Mouse (Mus musculus): Measurements from ENCODE around the gene Clps. TPM values are rescaled to one million over a fixed set of nuclear protein-coding genes. Genes with fewer than 3 reads are reported as not detected.
A peak's percentile ranks its signal among the peaks of the same experiment; 100 is the strongest.

The Clps gene
- total RNA-seq, 1 experiment = 2.9 TPM

DNA sequence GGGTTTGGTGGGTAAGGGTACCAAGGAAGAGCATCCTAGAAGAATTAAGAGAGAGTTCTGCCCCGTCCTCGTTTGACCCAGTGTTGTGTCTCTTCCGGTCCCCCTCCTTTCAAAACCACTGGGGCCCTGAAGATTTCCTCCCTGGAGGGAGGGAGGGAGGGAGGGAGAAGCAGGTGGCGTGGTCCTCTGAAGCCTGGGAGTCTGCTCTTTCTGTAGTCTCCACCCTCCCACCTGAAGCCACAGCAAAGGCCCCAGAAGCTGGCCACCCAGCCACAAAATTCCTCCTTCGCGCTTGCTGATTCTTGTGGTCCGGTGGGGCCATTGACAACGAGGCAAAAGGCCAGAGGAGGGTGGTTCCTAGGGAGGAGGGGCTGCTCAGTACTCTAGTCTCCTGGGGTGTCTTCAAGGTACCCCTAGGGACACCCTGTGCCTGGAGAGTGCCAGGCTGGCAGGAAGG lies 41.9 kb downstream of the Clps start:
- H3K9me3 ChIP-seq (ENCODE audit: control insufficient read depth, insufficient read depth, low read depth, low read length) = no peaks in the 10 kb centered on the region
- peak overlapping the region; percentile 80 for H3K9ac ChIP-seq (ENCODE audit: insufficient read depth, low read depth, low read length, poor library complexity, severe bottlenecking)
- H3K27ac ChIP-seq (ENCODE audit: insufficient read depth, low read depth, low read length, poor library complexity, severe bottlenecking) = no peak overlapping the region
- in situ Hi-C loops (cut with MboI; ENCODE audit: low sequenced_read_pairs in 2 of 2, unreplicated experiment in 2 of 2) = no loop called here
- H3K36me3 ChIP-seq (ENCODE audit: control insufficient read depth, insufficient read depth, low read length, poor library complexity, severe bottlenecking) = no peaks in the 10 kb centered on the region
- H3K4me3 ChIP-seq (ENCODE audit: insufficient read depth in 1 of 2, low read depth in 1 of 2, low read length in 2 of 2, poor library complexity in 1 of 2, severe bottlenecking in 1 of 2) = peak overlapping the region; percentile 82 to 86
- DNase-seq (ENCODE audit: low read depth, low spot score) = no peak
- no peak for TF ChIP-seq HCFC1 (IDR thresholded peaks at IDR 0.05; ENCODE audit: borderline replicate concordance, insufficient read depth, low read length)
- no peak for TF ChIP-seq MAFK (IDR thresholded peaks at IDR 0.05; ENCODE audit: insufficient read depth, low read depth, low read length)
- no peak for TF ChIP-seq ZC3H11A (IDR thresholded peaks at IDR 0.05; ENCODE audit: borderline replicate concordance, low read depth, low read length)
- no peak for TF ChIP-seq ZNF384 (IDR thresholded peaks at IDR 0.05; ENCODE audit: low read depth, low read length)
- TF ChIP-seq CHD2 (IDR thresholded peaks at IDR 0.05; ENCODE audit: low read depth, low read length) = no peak
- peaks cover 4 to 19% of the 10 kb centered on the region in 2 experiments; a peak in 3 of 4 replicates for H3K4me1 ChIP-seq (ENCODE audit: control insufficient read depth in 2 of 2, insufficient read depth in 2 of 2, low read length in 2 of 2, poor library complexity in 1 of 2)

DNA sequence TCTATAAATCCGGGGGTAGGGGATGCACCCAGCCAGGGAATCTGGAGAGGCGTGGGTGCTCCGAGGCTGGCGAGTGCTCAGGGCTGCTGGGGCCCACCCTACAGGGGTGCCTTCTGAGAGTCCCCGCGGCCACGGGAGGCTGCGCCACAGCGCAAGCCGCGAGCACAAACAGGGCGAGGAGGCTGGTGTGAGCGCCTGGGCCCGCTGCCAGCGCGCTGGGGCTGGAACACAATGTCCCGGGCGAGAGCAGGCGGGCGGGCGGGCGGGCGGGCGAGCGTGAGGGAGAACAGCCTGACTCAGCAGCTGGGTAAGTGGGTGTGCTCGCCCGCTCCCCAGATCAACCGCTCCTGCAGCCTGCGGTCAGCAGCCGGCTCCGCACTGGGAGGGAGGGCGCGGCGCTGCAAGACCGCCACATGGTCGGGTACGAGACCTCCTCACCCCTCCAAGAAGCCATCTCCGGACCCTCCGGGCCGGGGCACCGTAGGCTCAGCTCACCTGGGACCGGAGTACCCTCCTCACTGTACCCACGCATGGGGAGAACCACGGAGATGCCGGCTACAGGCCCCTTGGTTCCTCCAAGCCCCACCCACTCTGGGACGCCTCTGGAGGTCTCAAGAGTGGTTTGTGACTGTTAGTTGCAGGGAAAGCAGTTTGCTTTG lies 42.5 kb downstream of the Clps start:
- DNase-seq (ENCODE audit: low read depth, low spot score) = no peak
- H3K4me3 ChIP-seq (ENCODE audit: insufficient read depth in 1 of 2, low read depth in 1 of 2, low read length in 2 of 2, poor library complexity in 1 of 2, severe bottlenecking in 1 of 2) = peak overlapping the region; percentile 82 to 86
- in situ Hi-C loops (cut with MboI; ENCODE audit: low sequenced_read_pairs in 2 of 2, unreplicated experiment in 2 of 2) = no loop called here
- H3K4me1 ChIP-seq (ENCODE audit: control insufficient read depth in 2 of 2, insufficient read depth in 2 of 2, low read length in 2 of 2, poor library complexity in 1 of 2) = peaks cover 4 to 19% of the 10 kb centered on the region in 2 experiments; a peak in 3 of 4 replicates
- peak overlapping the region; percentile 80 for H3K9ac ChIP-seq (ENCODE audit: insufficient read depth, low read depth, low read length, poor library complexity, severe bottlenecking)
- TF ChIP-seq ZNF384 (IDR thresholded peaks at IDR 0.05; ENCODE audit: low read depth, low read length) (no peak), CHD2 (IDR thresholded peaks at IDR 0.05; ENCODE audit: low read depth, low read length) (no peak), MAFK (IDR thresholded peaks at IDR 0.05; ENCODE audit: insufficient read depth, low read depth, low read length) (peak; percentile 50; the same call in 1 of the 2 replicates)
- H3K9me3 ChIP-seq (ENCODE audit: control insufficient read depth, insufficient read depth, low read depth, low read length) = no peaks in the 10 kb centered on the region
- H3K36me3 ChIP-seq (ENCODE audit: control insufficient read depth, insufficient read depth, low read length, poor library complexity, severe bottlenecking) = no peaks in the 10 kb centered on the region
- no peak overlapping the region; the same call in 1 of the 2 replicates for H3K27ac ChIP-seq (ENCODE audit: insufficient read depth, low read depth, low read length, poor library complexity, severe bottlenecking)

DNA sequence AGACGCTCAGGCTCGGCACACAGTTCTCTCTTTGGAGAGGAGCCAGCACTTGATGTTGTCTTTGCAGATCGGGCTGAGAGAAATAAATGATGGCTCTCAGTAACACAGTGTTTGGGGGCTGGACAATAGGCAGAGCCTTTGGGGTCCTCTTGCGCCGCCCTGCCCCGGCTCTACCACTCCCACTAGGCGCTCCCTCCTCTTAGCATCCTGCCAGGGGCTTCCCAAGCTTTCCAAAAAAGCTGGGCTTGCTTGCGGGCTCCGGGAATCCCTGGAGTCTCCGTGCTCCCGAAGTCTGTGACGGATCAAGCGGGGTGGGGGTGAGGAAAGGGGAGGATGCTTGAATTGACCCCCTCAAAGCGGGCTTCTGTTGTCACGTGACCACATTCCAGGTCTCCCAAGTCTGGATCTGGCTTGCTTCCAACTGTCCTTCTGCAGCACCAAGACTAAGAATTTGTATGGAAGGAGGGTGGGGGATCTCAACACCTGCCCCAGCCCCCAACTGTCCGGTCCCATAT lies 43.1 kb downstream of the Clps start, which contains the start of gene Fkbp5:
Gene Fkbp5 (minus strand): TSS at position 87 of the 515 bp plus-strand sequence.
- Histone ChIP-seq H3K4me3 (ENCODE audit: insufficient read depth in 1 of 2, low read depth in 1 of 2, low read length in 2 of 2, poor library complexity in 1 of 2, severe bottlenecking in 1 of 2) (peak within 1 kb of the TSS; percentile 82 to 86), H3K9ac (ENCODE audit: insufficient read depth, low read depth, low read length, poor library complexity, severe bottlenecking) (peak within 1 kb of the TSS; percentile 80), H3K36me3 (ENCODE audit: control insufficient read depth, insufficient read depth, low read length, poor library complexity, severe bottlenecking) (no peaks in the 10 kb centered on the region), H3K27ac (ENCODE audit: insufficient read depth, low read depth, low read length, poor library complexity, severe bottlenecking) (no peak within 1 kb of the TSS; the same call in 1 of the 2 replicates), H3K9me3 (ENCODE audit: control insufficient read depth, insufficient read depth, low read depth, low read length) (no peaks in the 10 kb centered on the region), H3K4me1 (ENCODE audit: control insufficient read depth in 2 of 2, insufficient read depth in 2 of 2, low read length in 2 of 2, poor library complexity in 1 of 2) (peaks cover 4 to 22% of the 10 kb centered on the region in 2 experiments; a peak in 3 of 4 replicates)
- in situ Hi-C loops (cut with MboI; ENCODE audit: low sequenced_read_pairs in 2 of 2, unreplicated experiment in 2 of 2) = no loop called here
- no peak for DNase-seq (ENCODE audit: low read depth, low spot score)
- TF ChIP-seq ZNF384 (IDR thresholded peaks at IDR 0.05; ENCODE audit: low read depth, low read length) = no peak
- no peak for TF ChIP-seq MAFK (IDR thresholded peaks at IDR 0.05; ENCODE audit: insufficient read depth, low read depth, low read length)
- TF ChIP-seq ZC3H11A (IDR thresholded peaks at IDR 0.05; ENCODE audit: borderline replicate concordance, low read depth, low read length) = no peak
- no peak for TF ChIP-seq HCFC1 (IDR thresholded peaks at IDR 0.05; ENCODE audit: borderline replicate concordance, insufficient read depth, low read length)
- no peak for TF ChIP-seq CHD2 (IDR thresholded peaks at IDR 0.05; ENCODE audit: low read depth, low read length)

DNA sequence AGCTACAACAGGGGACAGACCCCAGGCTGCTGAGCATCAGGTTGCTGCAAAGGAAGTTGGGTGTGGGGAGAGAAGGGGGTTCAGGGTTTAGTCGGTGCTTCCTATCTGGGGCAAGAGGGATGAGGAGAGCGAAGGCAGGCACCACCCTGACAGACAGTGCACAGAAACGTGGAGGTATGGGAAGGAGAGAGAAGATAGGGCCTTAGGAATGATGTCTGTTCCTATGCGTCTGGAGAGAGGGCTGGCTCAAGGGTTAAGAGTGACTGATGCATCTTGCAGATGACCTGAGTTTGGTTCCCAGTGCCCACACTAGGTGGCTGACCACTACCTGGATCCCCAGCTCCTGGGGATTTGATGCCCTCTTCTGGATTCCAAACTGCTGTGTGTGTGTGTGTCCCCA lies 43.7 kb downstream of the Clps start:
- no peak overlapping the region for H3K9ac ChIP-seq (ENCODE audit: insufficient read depth, low read depth, low read length, poor library complexity, severe bottlenecking)
- no peak for DNase-seq (ENCODE audit: low read depth, low spot score)
- TF ChIP-seq ZNF384 (IDR thresholded peaks at IDR 0.05; ENCODE audit: low read depth, low read length) (no peak), ZC3H11A (IDR thresholded peaks at IDR 0.05; ENCODE audit: borderline replicate concordance, low read depth, low read length) (no peak), MAFK (IDR thresholded peaks at IDR 0.05; ENCODE audit: insufficient read depth, low read depth, low read length) (no peak), CHD2 (IDR thresholded peaks at IDR 0.05; ENCODE audit: low read depth, low read length) (no peak), HCFC1 (IDR thresholded peaks at IDR 0.05; ENCODE audit: borderline replicate concordance, insufficient read depth, low read length) (no peak)
- in situ Hi-C loops (cut with MboI; ENCODE audit: low sequenced_read_pairs in 2 of 2, unreplicated experiment in 2 of 2) = no loop called here
- no peak overlapping the region for H3K4me3 ChIP-seq (ENCODE audit: insufficient read depth in 1 of 2, low read depth in 1 of 2, low read length in 2 of 2, poor library complexity in 1 of 2, severe bottlenecking in 1 of 2)
- no peaks in the 10 kb centered on the region for H3K9me3 ChIP-seq (ENCODE audit: control insufficient read depth, insufficient read depth, low read depth, low read length)
- H3K27ac ChIP-seq (ENCODE audit: insufficient read depth, low read depth, low read length, poor library complexity, severe bottlenecking) = no peak overlapping the region
- no peaks in the 10 kb centered on the region for H3K36me3 ChIP-seq (ENCODE audit: control insufficient read depth, insufficient read depth, low read length, poor library complexity, severe bottlenecking)
- peaks cover 4 to 23% of the 10 kb centered on the region in 2 experiments; a peak in 3 of 4 replicates for H3K4me1 ChIP-seq (ENCODE audit: control insufficient read depth in 2 of 2, insufficient read depth in 2 of 2, low read length in 2 of 2, poor library complexity in 1 of 2)
